ENCODE assay signal across 11 mouse cellular contexts in genomic region chr5:119214937-119215336, GRCm38 (mm10).
DNase-seq lines count a peak whose midpoint lies in the region; ATAC-seq and TF ChIP-seq lines count a peak whose summit lies in the region.
"Had no signal": no experiment of that assay in that cellular context is flagged by ENCODE, and none has a peak within 500 bp of the region (broad histone marks: within the 10 kb centered on the region; RNA-seq: fewer than 3 reads in every experiment).

No protein-coding gene starts in this region.

- DNase-seq in hindbrain, postnatal 0 days (ENCODE audit: low spot score): no peak
- peak; percentile 11 for DNase-seq in lung, postnatal 10 days
- no peak for DNase-seq in lung, postnatal 14 days
- peak; percentile 8 for DNase-seq in MEL (ENCODE audit: low read depth, low spot score)
- no peak for DNase-seq in yolk sac, embryonic 10.5 days (ENCODE audit: low spot score)
- no peak for DNase-seq in spleen, postnatal 36 days (ENCODE audit: low spot score in 2 of 2)
- DNase-seq: liver, embryonic 13.5 days had no signal

- no peaks in the 10 kb centered on the region for H3K27me3 ChIP-seq in hindbrain, postnatal 0 days (ENCODE audit: insufficient read depth, low read length)
- no peaks in the 10 kb centered on the region for H3K27me3 ChIP-seq in hindbrain, embryonic 16.5 days (replicated peaks; ENCODE audit: control insufficient read depth, insufficient read depth, low read length)
- no peaks in the 10 kb centered on the region for H3K27me3 ChIP-seq in MEL (ENCODE audit: control insufficient read depth in 1 of 2, insufficient read depth in 2 of 2, low read length in 2 of 2)
- H3K27me3 ChIP-seq: liver, embryonic 13.5 days; Patski had no signal

- H3K36me3 ChIP-seq in hindbrain, postnatal 0 days (ENCODE audit: insufficient read depth, low read length): no peaks in the 10 kb centered on the region
- H3K36me3 ChIP-seq in hindbrain, embryonic 16.5 days (ENCODE audit: control insufficient read depth, insufficient read depth, low read length): no peaks in the 10 kb centered on the region
- H3K36me3 ChIP-seq in MEL (ENCODE audit: control insufficient read depth in 1 of 2, insufficient read depth in 2 of 2, low read length in 2 of 2): no peaks in the 10 kb centered on the region
- H3K36me3 ChIP-seq: liver, embryonic 13.5 days had no signal

- H3K79me2 ChIP-seq in MEL (ENCODE audit: control insufficient read depth, insufficient read depth, low read length, poor library complexity): no peaks in the 10 kb centered on the region

- peak; percentile 7 for TF ChIP-seq RAD21 in MEL (IDR thresholded peaks at IDR 0.05; ENCODE audit: low read depth, low read length)

- no peak for TF ChIP-seq POLR2A in MEL (IDR thresholded peaks at IDR 0.05; ENCODE audit: control insufficient read depth in 1 of 2, insufficient read depth in 1 of 2, low read depth in 1 of 2, low read length in 2 of 2, poor library complexity in 1 of 2)
- TF ChIP-seq POLR2A in embryonic fibroblast, embryonic 13.5 days (IDR thresholded peaks at IDR 0.05; ENCODE audit: low read depth, low read length): no peak

- 93% methylated on average over 9 of the region's 9 CpGs for WGBS in hindbrain, postnatal 0 days
- 93% methylated on average over 9 of the region's 9 CpGs for WGBS in hindbrain, embryonic 16.5 days

- no peaks in the 10 kb centered on the region for H3K4me1 ChIP-seq in hindbrain, postnatal 0 days (ENCODE audit: insufficient read depth, low read length)
- H3K4me1 ChIP-seq in hindbrain, embryonic 16.5 days (ENCODE audit: control insufficient read depth, insufficient read depth, low read depth, low read length): no peaks in the 10 kb centered on the region
- H3K4me1 ChIP-seq in MEL (ENCODE audit: control insufficient read depth in 1 of 2, insufficient read depth in 2 of 2, low read length in 2 of 2): no peaks in the 10 kb centered on the region
- H3K4me1 ChIP-seq in embryonic fibroblast, embryonic 13.5 days (ENCODE audit: control insufficient read depth, insufficient read depth, low read length): 0 out of 2 replicates have a peak, but pooled peaks cover 2% of the 10 kb centered on the region
- H3K4me1 ChIP-seq: liver, embryonic 13.5 days had no signal

- no peak overlapping the region for H3K27ac ChIP-seq in hindbrain, postnatal 0 days
- no peak overlapping the region for H3K27ac ChIP-seq in hindbrain, embryonic 16.5 days (ENCODE audit: low read depth, low read length)
- no peak overlapping the region for H3K27ac ChIP-seq in MEL (ENCODE audit: control insufficient read depth, low read depth, low read length)
- H3K27ac ChIP-seq in embryonic fibroblast, embryonic 13.5 days (ENCODE audit: insufficient read depth, low read length): no peak overlapping the region
- H3K27ac ChIP-seq: hindbrain, embryonic 14.5 days; liver, embryonic 13.5 days had no signal

- TF ChIP-seq EP300 in MEL (IDR thresholded peaks at IDR 0.05; ENCODE audit: low read depth in 1 of 2, low read length in 2 of 2): no peak

- H3K4me3 ChIP-seq in hindbrain, postnatal 0 days (ENCODE audit: low read length): no peak overlapping the region
- H3K4me3 ChIP-seq in hindbrain, embryonic 16.5 days (ENCODE audit: low read length): no peak overlapping the region
- no peak overlapping the region for H3K4me3 ChIP-seq in MEL (ENCODE audit: control insufficient read depth in 1 of 2, insufficient read depth in 1 of 2, low read depth in 2 of 2, low read length in 2 of 2)
- H3K4me3 ChIP-seq in embryonic fibroblast, embryonic 13.5 days (ENCODE audit: insufficient read depth, low read length): no peak overlapping the region
- H3K4me3 ChIP-seq: liver, embryonic 13.5 days had no signal

- no peak overlapping the region for H3K9ac ChIP-seq in hindbrain, postnatal 0 days (replicated peaks; ENCODE audit: low read length)
- no peak overlapping the region for H3K9ac ChIP-seq in hindbrain, embryonic 16.5 days (ENCODE audit: low read depth, low read length)
- H3K9ac ChIP-seq in MEL (ENCODE audit: control insufficient read depth, low read depth, low read length, poor library complexity, severe bottlenecking): no peak overlapping the region
- H3K9ac ChIP-seq: hindbrain, embryonic 14.5 days; liver, embryonic 13.5 days had no signal

- ATAC-seq in hindbrain, postnatal 0 days: no peak
- ATAC-seq in hindbrain, embryonic 16.5 days: no peak
- ATAC-seq: Patski had no signal

- H3K4me2 ChIP-seq in hindbrain, postnatal 0 days (ENCODE audit: low read depth, low read length): no peak overlapping the region
- no peak overlapping the region for H3K4me2 ChIP-seq in hindbrain, embryonic 16.5 days (ENCODE audit: low read length)
- H3K4me2 ChIP-seq: hindbrain, embryonic 14.5 days; liver, embryonic 13.5 days had no signal

- H3K9me3 ChIP-seq in hindbrain, postnatal 0 days (ENCODE audit: low read length): 0 out of 2 replicates have a peak, but pooled peaks cover 1% of the 10 kb centered on the region
- H3K9me3 ChIP-seq in hindbrain, embryonic 16.5 days (ENCODE audit: control insufficient read depth, low read length): peaks cover 3% of the 10 kb centered on the region; the same call in 1 of the 2 replicates
- no peaks in the 10 kb centered on the region for H3K9me3 ChIP-seq in MEL (replicated peaks; ENCODE audit: insufficient read depth, low read length)

- peak; percentile 59 for TF ChIP-seq CTCF in hindbrain, postnatal 0 days (IDR thresholded peaks at IDR 0.05; ENCODE audit: low read depth)
- peak; percentile 5 to 27 (median 13); a peak in 4 of 6 replicates for TF ChIP-seq CTCF in MEL (IDR thresholded peaks at IDR 0.05 in 2 of 3, conservative IDR thresholded peaks at IDR 0.05 in 1 of 3; ENCODE audit: control insufficient read depth in 1 of 3, insufficient read depth in 1 of 3, low read depth in 2 of 3, low read length in 3 of 3, poor library complexity in 1 of 3, severe bottlenecking in 1 of 3)
- peak; percentile 59; the same call in 1 of the 2 replicates for TF ChIP-seq CTCF in embryonic fibroblast, embryonic 13.5 days (IDR thresholded peaks at IDR 0.05; ENCODE audit: borderline replicate concordance, insufficient read depth, low read length)

TF ChIP-seq in MEL, 35 proteins besides CTCF, POLR2A, EP300 and RAD21:
- TF ChIP-seq E2F4 (IDR thresholded peaks at IDR 0.05; ENCODE audit: borderline replicate concordance, low read depth, low read length) (no peak), TCF12 (IDR thresholded peaks at IDR 0.05; ENCODE audit: low read depth, low read length) (no peak), USF1 (IDR thresholded peaks at IDR 0.05; ENCODE audit: low read depth, low read length) (no peak), MYB (IDR thresholded peaks at IDR 0.05; ENCODE audit: low read depth, low read length) (no peak), MEF2A (IDR thresholded peaks at IDR 0.05; ENCODE audit: extremely low read depth, insufficient replicate concordance, low read depth, low read length, poor library complexity, severe bottlenecking) (no peak), TAL1 (IDR thresholded peaks at IDR 0.05; ENCODE audit: low read length) (no peak), JUND (IDR thresholded peaks at IDR 0.05; ENCODE audit: low read depth, low read length) (no peak), TBP (IDR thresholded peaks at IDR 0.05; ENCODE audit: low read depth, low read length) (no peak), KAT2A (conservative IDR thresholded peaks at IDR 0.05; ENCODE audit: low read depth, low read length) (no peak), RCOR1 (IDR thresholded peaks at IDR 0.05; ENCODE audit: low read depth, low read length) (no peak), MXI1 (IDR thresholded peaks at IDR 0.05; ENCODE audit: low read depth, low read length) (no peak), CHD2 (IDR thresholded peaks at IDR 0.05; ENCODE audit: low read length) (no peak), ELF1 (IDR thresholded peaks at IDR 0.05; ENCODE audit: low read depth, low read length) (no peak), POLR2AphosphoS2 (IDR thresholded peaks at IDR 0.05; ENCODE audit: low read length) (no peak), ZMIZ1 (IDR thresholded peaks at IDR 0.05; ENCODE audit: low read depth, low read length) (no peak), UBTF (IDR thresholded peaks at IDR 0.05; ENCODE audit: borderline replicate concordance, insufficient read depth, low read depth, low read length) (no peak), MYC (IDR thresholded peaks at IDR 0.05; ENCODE audit: low read depth, low read length) (no peak), GABPA (IDR thresholded peaks at IDR 0.05; ENCODE audit: low read depth, low read length) (no peak)

Comparison
In these comparisons a context has a peak if more than half of its experiments do, and no peak if none do; other contexts are left out.
1. DNase-seq: peak in lung, postnatal 10 days (single experiment) and MEL (single experiment); none in hindbrain, postnatal 0 days (single experiment), lung, postnatal 14 days (single experiment), yolk sac, embryonic 10.5 days (single experiment) and spleen, postnatal 36 days (0 of 2).
2. Peak in every context shown above with its lines, with median percentiles within 50 percentile points of each other: CTCF ChIP-seq.